Mouse (Mus musculus) intestine, embryonic 15.5 days (tissue): ENCODE data around the gene Mylk2. TPM values are rescaled to one million over a fixed set of nuclear protein-coding genes. Genes with fewer than 3 reads are reported as not detected.

Experiments used
- ATAC-seq: fragments of 200-750 bp; cut with Nextera tagmentation; 2 replicates; pipeline ENCODE4 v1.8.0; 2017; ENCODE audit warnings: moderate TSS enrichment, moderate library complexity
- H3K27ac ChIP-seq: fragments of 300-500 bp; sonication (generic); 2 replicates; pipeline ENCODE4 v1.5.1; 2015; ENCODE audit warnings: mild to moderate bottlenecking, inconsistent platforms
- H3K27me3 ChIP-seq: fragments of 300-500 bp; sonication (generic); replicated peaks from 2 replicates; pipeline ENCODE4 v1.6.1; 2015; ENCODE audit warnings: inconsistent platforms
- H3K36me3 ChIP-seq: fragments of 300-500 bp; sonication (generic); 2 replicates; pipeline ENCODE4 v1.6.1; 2015; ENCODE audit warnings: inconsistent platforms
- H3K4me1 ChIP-seq: fragments of 300-500 bp; sonication (generic); replicated peaks from 2 replicates; pipeline ENCODE4 v1.6.1; 2015; ENCODE audit warnings: inconsistent platforms
- H3K4me2 ChIP-seq: fragments of 300-500 bp; sonication (generic); replicated peaks from 2 replicates; pipeline ENCODE4 v1.6.1; 2015; ENCODE audit warnings: mild to moderate bottlenecking, inconsistent platforms
- H3K4me3 ChIP-seq: fragments of 300-500 bp; sonication (generic); replicated peaks from 2 replicates; pipeline ENCODE4 v1.5.1; 2015; ENCODE audit warnings: inconsistent platforms
- H3K9ac ChIP-seq: fragments of 300-500 bp; sonication (generic); 2 replicates; pipeline ENCODE4 v1.6.1; 2015; ENCODE audit warnings: inconsistent platforms
- H3K9me3 ChIP-seq: fragments of 300-500 bp; sonication (generic); 2 replicates; pipeline ENCODE4 v1.6.1; 2016; ENCODE audit warnings: inconsistent platforms
- WGBS: fragments of 180-500 bp; shearing (Covaris S2); methylation state at CpG from one replicate; pipeline ENCODE4 v1.1.7; 2015; 5-methylcytosine and 5-hydroxymethylcytosine counted together
- polyA plus RNA-seq: library from polyadenylated mRNA; unstranded; fragments of >200 nt; fragmentation: Nextera tagmentation; extraction: Ambion mirVana; gene quantifications from 2 replicates; pipeline ENCODE4 v1.2.1, GENCODE M21; 2015

Mylk2 gene
- polyA plus RNA-seq, 1 experiment from 2014 or later: 0.06 TPM

GRCm38 (mm10) chr2:152931456-152932160, 20.5 kb downstream of the Mylk2 start:
- Histone ChIP-seq H3K4me2 (no peak overlapping the region; the same call in 1 of the 2 replicates), H3K9me3 (no peaks in the 10 kb centered on the region), H3K27ac (peak overlapping the region; percentile 27; the same call in 1 of the 2 replicates), H3K27me3 (peaks cover 13% of the 10 kb centered on the region; the same call in 1 of the 2 replicates), H3K9ac (no peak overlapping the region), H3K4me1 (0 out of 2 replicates have a peak, but pooled peaks cover 11% of the 10 kb centered on the region), H3K36me3 (no peaks in the 10 kb centered on the region), H3K4me3 (no peak overlapping the region)
- peak; percentile 27; the same call in 1 of the 2 replicates for ATAC-seq
- 62% methylated on average over 12 of the region's 12 CpGs for WGBS

- ATAC-seq: peak; percentile 42; the same call in 1 of the 2 replicates
These were observed 21.9 kb downstream of the Mylk2 start, which contains the start of gene Foxs1 for GRCm38 (mm10) chr2:152933048-152933447. Foxs1 (minus strand) TSS chr2:152933208.

GRCm38 (mm10) chr2:152933614-152934013, 22.5 kb downstream of the Mylk2 start:
- WGBS: 38% methylated on average over 5 of the region's 5 CpGs
- Histone ChIP-seq H3K36me3 (no peaks in the 10 kb centered on the region), H3K4me2 (no peak overlapping the region), H3K27me3 (peaks cover 13% of the 10 kb centered on the region; the same call in 1 of the 2 replicates), H3K9me3 (no peaks in the 10 kb centered on the region), H3K4me3 (no peak overlapping the region), H3K27ac (no peak overlapping the region), H3K9ac (no peak overlapping the region), H3K4me1 (0 out of 2 replicates have a peak, but pooled peaks cover 2% of the 10 kb centered on the region)
- ATAC-seq: no peak

More at GRCm38 (mm10) chr2:152933048-152933447, 21.9 kb downstream of the Mylk2 start, which contains the start of gene Foxs1:
- H3K36me3 ChIP-seq: no peaks in the 10 kb centered on the region
- 0 out of 2 replicates have a peak, but pooled peaks cover 2% of the 10 kb centered on the region for H3K4me1 ChIP-seq
- no peak within 1 kb of the TSS for H3K4me3 ChIP-seq
- 0 out of 2 replicates have a peak within 1 kb of the TSS, but pooled peaks have one; percentile 1 for H3K27ac ChIP-seq
- H3K9me3 ChIP-seq: no peaks in the 10 kb centered on the region
- H3K9ac ChIP-seq: no peak within 1 kb of the TSS
- 0 out of 2 replicates have a peak within 1 kb of the TSS, but pooled peaks have one; percentile 9 for H3K4me2 ChIP-seq
- WGBS: 30% methylated on average over 9 of the region's 9 CpGs
- H3K27me3 ChIP-seq: peaks cover 13% of the 10 kb centered on the region; the same call in 1 of the 2 replicates

- Histone ChIP-seq H3K4me2 (no peak overlapping the region), H3K36me3 (no peaks in the 10 kb centered on the region), H3K27me3 (peaks cover 58% of the 10 kb centered on the region), H3K4me3 (no peak overlapping the region), H3K4me1 (peaks cover 5% of the 10 kb centered on the region), H3K27ac (no peak overlapping the region), H3K9me3 (no peaks in the 10 kb centered on the region), H3K9ac (no peak overlapping the region)
- 11% methylated on average over 4 of the region's 4 CpGs for WGBS
- no peak for ATAC-seq
These were observed 28.7 kb downstream of the Mylk2 start for GRCm38 (mm10) chr2:152939846-152940245.

GRCm38 (mm10) chr2:152941106-152941505, 30.0 kb downstream of the Mylk2 start:
- H3K4me1 ChIP-seq: peaks cover 5% of the 10 kb centered on the region
- H3K4me3 ChIP-seq: no peak overlapping the region
- peaks cover 68% of the 10 kb centered on the region for H3K27me3 ChIP-seq
- ATAC-seq: no peak
- no peak overlapping the region for H3K4me2 ChIP-seq
- no peak overlapping the region for H3K27ac ChIP-seq
- H3K36me3 ChIP-seq: no peaks in the 10 kb centered on the region
- no peaks in the 10 kb centered on the region for H3K9me3 ChIP-seq
- WGBS: 79% methylated on average over 6 of the region's 6 CpGs
- no peak overlapping the region for H3K9ac ChIP-seq

GRCm38 (mm10) chr2:152941776-152942175, 30.6 kb downstream of the Mylk2 start:
- no peak overlapping the region for H3K4me3 ChIP-seq

GRCm38 (mm10) chr2:152942898-152943515, 31.9 kb downstream of the Mylk2 start:
- Histone ChIP-seq H3K4me1 (peaks cover 5% of the 10 kb centered on the region), H3K27me3 (peaks cover 82% of the 10 kb centered on the region), H3K4me3 (peak overlapping the region; percentile 35), H3K36me3 (no peaks in the 10 kb centered on the region), H3K27ac (no peak overlapping the region), H3K9me3 (no peaks in the 10 kb centered on the region), H3K9ac (no peak overlapping the region), H3K4me2 (peak overlapping the region; percentile 77)
- 1% methylated on average over 52 of the region's 65 CpGs for WGBS
- ATAC-seq: no peak

More at GRCm38 (mm10) chr2:152941776-152942175, 30.6 kb downstream of the Mylk2 start:
- no peaks in the 10 kb centered on the region for H3K9me3 ChIP-seq
- no peaks in the 10 kb centered on the region for H3K36me3 ChIP-seq
- no peak overlapping the region for H3K27ac ChIP-seq
- peaks cover 5% of the 10 kb centered on the region for H3K4me1 ChIP-seq
- peaks cover 72% of the 10 kb centered on the region for H3K27me3 ChIP-seq
- no peak overlapping the region for H3K4me2 ChIP-seq
- no peak overlapping the region for H3K9ac ChIP-seq
- ATAC-seq: no peak
- WGBS: 29% methylated on average over 7 of the region's 7 CpGs

GRCm38 (mm10) chr2:152943568-152943967, 32.4 kb downstream of the Mylk2 start:
- Histone ChIP-seq H3K27me3 (peaks cover 88% of the 10 kb centered on the region), H3K4me1 (peaks cover 5% of the 10 kb centered on the region), H3K9ac (no peak overlapping the region), H3K9me3 (no peaks in the 10 kb centered on the region), H3K4me3 (peak overlapping the region; percentile 35), H3K36me3 (no peaks in the 10 kb centered on the region), H3K27ac (no peak overlapping the region), H3K4me2 (peak overlapping the region; percentile 77)
- ATAC-seq: no peak
- 10% methylated on average over 8 of the region's 8 CpGs for WGBS

- no peak overlapping the region for H3K4me3 ChIP-seq
- H3K36me3 ChIP-seq: no peaks in the 10 kb centered on the region
- WGBS: 58% methylated on average over 9 of the region's 9 CpGs
- no peak for ATAC-seq
- no peaks in the 10 kb centered on the region for H3K9me3 ChIP-seq
- H3K27ac ChIP-seq: no peak overlapping the region
- H3K27me3 ChIP-seq: peaks cover 89% of the 10 kb centered on the region
- H3K9ac ChIP-seq: no peak overlapping the region
- no peak overlapping the region for H3K4me2 ChIP-seq
- peaks cover 5% of the 10 kb centered on the region for H3K4me1 ChIP-seq
These were observed 32.9 kb downstream of the Mylk2 start for GRCm38 (mm10) chr2:152944013-152944412.

- Histone ChIP-seq H3K27me3 (peaks cover 91% of the 10 kb centered on the region), H3K36me3 (no peaks in the 10 kb centered on the region), H3K4me2 (no peak overlapping the region), H3K9me3 (no peaks in the 10 kb centered on the region), H3K4me3 (no peak overlapping the region), H3K9ac (no peak overlapping the region), H3K4me1 (peaks cover 14% of the 10 kb centered on the region), H3K27ac (no peak overlapping the region)
- WGBS: 47% methylated on average over 7 of the region's 7 CpGs
- ATAC-seq: no peak
These were observed 35.9 kb downstream of the Mylk2 start for GRCm38 (mm10) chr2:152947098-152947497.

- no peak for ATAC-seq
- Histone ChIP-seq H3K4me2 (no peak overlapping the region), H3K4me1 (peaks cover 8% of the 10 kb centered on the region; the same call in 1 of the 2 replicates), H3K9ac (no peak overlapping the region), H3K27ac (no peak overlapping the region), H3K9me3 (no peaks in the 10 kb centered on the region), H3K27me3 (peaks cover 85% of the 10 kb centered on the region), H3K4me3 (no peak overlapping the region), H3K36me3 (no peaks in the 10 kb centered on the region)
- 84% methylated on average over 5 of the region's 5 CpGs for WGBS
These were observed 37.4 kb downstream of the Mylk2 start for GRCm38 (mm10) chr2:152948438-152949020.
